Mouse (Mus musculus): ENCODE data around the gene Decr2.

DNA sequence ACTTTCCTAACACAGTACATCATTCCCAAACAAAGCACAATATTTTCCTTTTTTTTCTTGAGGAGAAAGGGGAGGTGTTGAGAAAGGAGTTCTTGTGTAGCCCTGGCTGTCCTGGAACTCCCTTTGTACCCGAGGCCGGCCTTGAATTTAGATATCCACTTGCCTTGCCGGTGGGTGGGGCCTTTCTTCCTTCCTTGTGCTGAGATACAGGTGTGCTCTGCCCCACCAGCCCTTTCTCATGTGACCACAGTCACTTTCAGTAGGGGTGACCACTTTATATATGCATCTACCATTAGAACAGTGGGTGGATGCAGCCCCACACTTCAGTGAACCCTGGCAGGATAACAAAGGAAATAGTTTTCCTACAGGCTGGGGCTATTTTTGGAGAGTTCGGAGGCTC is 21.6 kb upstream of the Decr2 start:
- TF ChIP-seq POLR2A (IDR thresholded peaks at IDR 0.05; ENCODE audit: extremely low read depth, insufficient read depth, low read length), result no peak
- TF ChIP-seq CTCF (IDR thresholded peaks at IDR 0.05; ENCODE audit: low read depth, low read length), result no peak

Measured in liver, adult 2 months (tissue).